Mouse (Mus musculus) ES-Bruce4 (cell line): ENCODE data around the gene Nfyc.

ENCODE experiments used
- CTCF ChIP-seq: IDR thresholded peaks from one replicate; pipeline ENCODE4 v1.8.1; 2011; ENCODE audit warnings: low read depth, low read length
- EP300 ChIP-seq: IDR thresholded peaks from 2 replicates; pipeline ENCODE4 v1.6.1; 2011; ENCODE audit warnings: low read depth, low read length; ENCODE audit not compliant: insufficient read depth
- POLR2A ChIP-seq: IDR thresholded peaks from one replicate; pipeline ENCODE4 v1.8.1; 2011; ENCODE audit warnings: low read length; ENCODE audit not compliant: insufficient read depth

GRCm38 (mm10) chr4:120815622-120816334 lies 15.6 kb downstream of the Nfyc start:
- TF ChIP-seq CTCF (no peak), POLR2A (no peak), EP300 (no peak)
